Mouse (Mus musculus): ENCODE measurements around the gene Cubn.

DNA sequence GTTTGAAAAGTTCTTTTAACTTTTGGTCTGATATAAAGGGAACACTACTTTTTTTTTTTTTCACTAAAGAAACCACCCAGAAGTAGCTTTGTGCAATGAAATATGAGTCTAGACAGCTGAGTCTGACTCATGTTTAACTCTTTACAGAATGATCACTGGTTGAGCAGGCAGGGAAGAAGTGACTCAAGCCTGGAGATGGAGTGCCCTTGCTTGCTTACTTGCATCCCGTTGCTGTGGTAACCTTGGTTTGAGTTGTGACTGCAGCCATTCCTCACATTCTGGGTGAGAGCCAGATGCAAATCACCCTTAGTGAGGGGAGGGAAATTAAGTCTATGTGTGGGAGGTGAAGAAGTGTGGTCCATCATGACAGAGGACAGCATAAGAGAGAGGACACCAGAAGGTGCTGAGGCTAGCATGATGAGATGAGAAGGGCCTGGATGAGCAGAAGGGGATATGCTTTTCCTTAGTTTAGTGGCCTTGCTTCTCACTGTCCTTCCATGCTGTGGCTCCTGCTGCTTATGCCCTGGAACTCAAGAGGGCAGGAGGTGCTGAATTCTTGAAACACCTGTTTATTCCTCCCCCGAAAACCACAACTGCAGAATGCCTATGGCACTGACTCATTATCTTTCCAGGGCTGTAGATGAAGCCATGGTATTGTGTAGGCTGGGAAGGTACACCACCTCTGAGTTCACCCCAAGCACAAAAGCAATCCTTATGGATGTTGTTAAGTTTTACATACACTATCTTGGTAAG is 81.7 kb downstream of the Cubn start:
- TF ChIP-seq CTCF (IDR thresholded peaks at IDR 0.05; ENCODE audit: low read depth), result no peak
- no peak for TF ChIP-seq EP300 (IDR thresholded peaks at IDR 0.05; ENCODE audit: low read depth)
